Comparison of ENCODE assay signal across 8 mouse cellular contexts in genomic region chr10:121033128-121033791, GRCm38 (mm10). TPM values are rescaled to one million over a fixed set of nuclear protein-coding genes. Genes with fewer than 3 reads are reported as not detected.
DNase-seq lines count a peak whose midpoint lies in the region; ATAC-seq lines count a peak whose summit lies in the region.

No protein-coding gene starts in this region.

- H3K4me2 ChIP-seq in embryonic facial prominence, embryonic 12.5 days (replicated peaks): peak overlapping the region; percentile 76
- H3K4me2 ChIP-seq in liver, embryonic 12.5 days: peak overlapping the region; percentile 79

- no peaks in the 10 kb centered on the region for H3K36me3 ChIP-seq in embryonic facial prominence, embryonic 12.5 days
- H3K36me3 ChIP-seq in liver, embryonic 12.5 days: no peaks in the 10 kb centered on the region
- H3K36me3 ChIP-seq in splenic B cell, adult 2 months (ENCODE audit: control insufficient read depth, insufficient read depth, low read length, poor library complexity, severe bottlenecking): no peaks in the 10 kb centered on the region

- H3K9me3 ChIP-seq in embryonic facial prominence, embryonic 12.5 days: no peaks in the 10 kb centered on the region
- no peaks in the 10 kb centered on the region for H3K9me3 ChIP-seq in liver, embryonic 12.5 days (replicated peaks)

- H3K4me3 ChIP-seq in embryonic facial prominence, embryonic 12.5 days: peak overlapping the region; percentile 48
- peak overlapping the region; percentile 54 for H3K4me3 ChIP-seq in liver, embryonic 12.5 days

- no peaks in the 10 kb centered on the region for H3K27me3 ChIP-seq in embryonic facial prominence, embryonic 12.5 days
- H3K27me3 ChIP-seq in liver, embryonic 12.5 days (replicated peaks): peaks cover 34% of the 10 kb centered on the region
- no peaks in the 10 kb centered on the region for H3K27me3 ChIP-seq in splenic B cell, adult 2 months (ENCODE audit: control insufficient read depth, insufficient read depth, low read length, poor library complexity, severe bottlenecking)

- H3K4me1 ChIP-seq in embryonic facial prominence, embryonic 12.5 days: peaks cover 4% of the 10 kb centered on the region; the same call in 1 of the 2 replicates
- peaks cover 13% of the 10 kb centered on the region for H3K4me1 ChIP-seq in liver, embryonic 12.5 days

- H3K27ac ChIP-seq in embryonic facial prominence, embryonic 12.5 days: no peak overlapping the region
- no peak overlapping the region for H3K27ac ChIP-seq in liver, embryonic 12.5 days

- ATAC-seq in embryonic facial prominence, embryonic 12.5 days (ENCODE audit: insufficient number of reproducible peaks, insufficient read depth, low FRiP score, low TSS enrichment): peak; percentile 74; the same call in 1 of the 2 replicates
- ATAC-seq in liver, embryonic 12.5 days: peak; percentile 78

- H3K9ac ChIP-seq in embryonic facial prominence, embryonic 12.5 days: peak overlapping the region; percentile 47; the same call in 1 of the 2 replicates
- H3K9ac ChIP-seq in liver, embryonic 12.5 days: no peak overlapping the region

- under 1% methylated on average over 25 of the region's 25 CpGs for WGBS in embryonic facial prominence, embryonic 12.5 days
- WGBS in liver, embryonic 12.5 days (ENCODE audit: insufficient replicate concordance): 1% methylated on average over 25 of the region's 25 CpGs

- DNase-seq in 416B (ENCODE audit: low read depth): peak; percentile 87
- DNase-seq in adrenal gland, postnatal 10 days: peak; percentile 85
- peak; percentile 39 to 72 for DNase-seq in heart, adult 9 months (ENCODE audit: low spot score in 2 of 2)
- peak; percentile 85 for DNase-seq in kidney, adult 9 months
- DNase-seq in naive thymus-derived CD4-positive, alpha-beta T cell, adult 2 months (ENCODE audit: low read depth): peak; percentile 64
- peak; percentile 82 for DNase-seq in splenic B cell, adult 2 months (ENCODE audit: low read depth, low spot score)

RNA-seq across cellular contexts. Expression of gene Wif1, which starts 0.5 kb away (rescaled TPM):
- 1 to 10 TPM in 1 of 2 experiments, under 1 TPM in 1; 0.39 to 2.6 TPM for total RNA-seq in adrenal gland, postnatal 10 days (2021)
- polyA plus RNA-seq in embryonic facial prominence, embryonic 12.5 days (2016; fragmentation: Nextera tagmentation; extraction: Ambion mirVana): 20.9 and 23.8 TPM in 2 replicates
- 0.63 and 0.73 TPM in 2 replicates for polyA plus RNA-seq in liver, embryonic 12.5 days (2016; fragmentation: Nextera tagmentation; extraction: Ambion mirVana)

RNA-seq across cellular contexts. Expression of gene Lemd3, which starts 54.1 kb away (rescaled TPM):
- 10 to 100 TPM; 18.6 to 18.7 TPM for total RNA-seq in adrenal gland, postnatal 10 days (2021)
- 4.8 and 5.2 TPM in 2 replicates for polyA plus RNA-seq in embryonic facial prominence, embryonic 12.5 days (2016; fragmentation: Nextera tagmentation; extraction: Ambion mirVana)
- polyA plus RNA-seq in liver, embryonic 12.5 days (2016; fragmentation: Nextera tagmentation; extraction: Ambion mirVana): 1.9 and 2.2 TPM in 2 replicates

Comparison
In these comparisons a context has a peak if more than half of its experiments do, and no peak if none do; other contexts are left out.
1. RNA of gene Wif1, which starts 0.5 kb away (polyA plus RNA-seq): 20.9 to 23.8 TPM in embryonic facial prominence, embryonic 12.5 days; 0.63 to 0.73 TPM in liver, embryonic 12.5 days; every median in the first group is over 10 times any median in the second.
2. Peak in every context shown above with its lines, with median percentiles within 50 percentile points of each other: DNase-seq.